Mouse (Mus musculus) brain, embryonic 14.5 days (tissue): Measurements from ENCODE around the gene Gnpnat1. TPM values are rescaled to one million over a fixed set of nuclear protein-coding genes. Genes with fewer than 3 reads are reported as not detected.
"Not testable (repeated sequence)": the region's sequence is repeated elsewhere in the genome, so short reads cannot be mapped to it uniquely, and the experiment has no call there.

Source experiments
- DNase-seq: peaks from one replicate; pipeline ENCODE4 v3.0.0-alpha.2; 2011; ENCODE audit warnings: low read depth
- CTCF ChIP-seq: fragments of 200-500 bp; IDR thresholded peaks from 2 replicates; pipeline ENCODE4 v1.5.1; 2012; ENCODE audit warnings: inconsistent platforms, mild to moderate bottlenecking, moderate library complexity, borderline replicate concordance; ENCODE audit not compliant: insufficient read depth, insufficient read length; ENCODE audit errors: extremely low read depth
- POLR2A ChIP-seq: fragments of 200-500 bp; IDR thresholded peaks from 2 replicates; pipeline ENCODE4 v1.6.1; 2012; ENCODE audit warnings: mild to moderate bottlenecking, inconsistent platforms, borderline replicate concordance; ENCODE audit not compliant: poor library complexity, insufficient read depth, insufficient read length, severe bottlenecking; ENCODE audit errors: extremely low read depth
- polyA plus RNA-seq: library from polyadenylated mRNA; depleted of rRNA; stranded (reverse); fragments of >200 nt; gene quantifications from 2 replicates; pipeline ENCODE4 v1.2.3, GENCODE M21; 2012; rRNA removed

The Gnpnat1 gene
- 11.2 and 12.5 TPM in 2 replicates for polyA plus RNA-seq

DNA sequence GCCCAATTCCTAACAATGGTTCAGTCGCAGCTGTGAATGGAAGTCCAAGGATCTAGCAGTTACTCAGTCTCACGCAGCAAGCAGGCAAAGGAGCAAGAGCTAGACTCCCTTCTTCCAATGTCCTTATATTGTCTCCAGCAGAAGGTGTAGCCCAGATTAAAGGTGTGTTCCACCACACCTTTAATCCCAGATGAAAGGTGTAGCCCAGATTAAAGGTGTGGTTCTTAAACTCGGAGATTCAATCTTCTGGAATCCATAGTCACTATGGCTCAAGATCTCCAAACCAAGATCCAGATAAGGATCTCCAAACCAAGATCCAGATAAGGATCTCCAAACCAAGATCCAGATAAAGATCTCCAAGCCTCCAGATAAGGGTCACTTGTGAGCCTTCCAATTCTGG is at the start of gene Gnpnat1:
Gnpnat1 (minus strand) TSS at position 101 of the 400 bp plus-strand sequence.
- not testable (repeated sequence) for DNase-seq

DNA sequence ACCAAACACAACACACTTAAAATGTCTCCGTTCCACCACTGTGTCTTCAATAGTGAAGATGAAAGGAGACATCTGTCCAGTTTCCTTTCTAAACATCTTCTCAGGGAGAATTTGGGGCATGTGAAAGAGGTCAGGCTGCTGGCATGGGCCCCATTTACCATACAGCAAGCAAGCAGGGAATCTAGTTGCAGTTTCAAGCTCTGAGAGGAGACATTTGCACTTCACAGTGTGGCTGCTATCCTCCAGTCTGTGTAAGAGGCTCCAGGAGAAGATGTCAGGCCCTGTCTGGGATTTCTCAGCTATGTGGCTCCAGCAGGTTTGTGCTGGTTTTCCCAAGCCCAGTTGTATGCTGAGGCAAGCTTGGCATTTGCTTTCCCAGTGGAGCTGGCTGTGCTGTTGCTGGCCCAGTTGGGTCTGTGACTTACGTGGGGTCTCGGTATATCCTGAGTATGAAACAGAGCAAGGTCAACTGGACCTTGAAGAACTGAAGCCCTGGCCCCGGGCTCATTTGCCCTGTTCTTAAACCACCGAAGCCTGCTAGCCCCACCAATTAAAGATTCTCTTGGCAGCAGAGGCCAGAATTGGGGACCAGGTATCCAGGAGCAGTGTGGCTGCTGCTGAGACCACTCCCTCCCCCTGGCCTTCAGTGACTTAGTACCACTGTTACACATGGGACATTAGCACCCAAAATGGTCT is 49.0 kb upstream of the Gnpnat1 start:
- TF ChIP-seq POLR2A (no peak), CTCF (no peak)
- no peak for DNase-seq

DNA sequence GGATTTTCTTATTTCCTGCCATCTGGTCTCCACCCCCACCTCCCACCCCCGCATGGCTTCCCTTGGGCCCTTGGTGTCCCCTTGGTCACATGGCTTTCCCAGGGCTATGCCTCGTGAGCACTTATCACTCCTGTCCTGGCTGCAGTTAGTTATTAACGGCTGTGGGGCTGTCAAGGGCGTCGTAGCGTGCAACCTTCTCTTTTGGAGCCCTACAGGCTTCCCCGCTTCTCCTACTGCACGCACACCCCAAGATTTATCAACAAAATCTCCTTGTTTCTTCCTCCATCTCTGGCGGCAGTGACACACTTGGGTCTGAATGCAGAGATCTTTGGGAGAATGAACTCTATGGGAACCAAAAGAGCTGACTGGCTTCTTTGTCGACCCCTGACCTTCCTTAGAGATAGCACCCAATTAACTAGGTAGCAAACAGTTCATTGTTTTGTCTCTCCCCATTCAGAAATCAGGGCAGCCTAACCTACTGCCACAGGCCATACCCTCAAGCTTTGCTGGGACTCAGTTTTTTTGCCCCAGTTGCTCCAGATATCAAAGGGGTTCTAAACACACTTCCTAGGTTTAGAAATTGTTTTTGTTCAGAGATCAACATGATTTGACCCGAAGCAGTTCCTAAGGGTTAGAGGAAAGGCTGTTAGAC is 48.3 kb upstream of the Gnpnat1 start:
- no peak for TF ChIP-seq CTCF
- no peak for TF ChIP-seq POLR2A
- DNase-seq: no peak

DNA sequence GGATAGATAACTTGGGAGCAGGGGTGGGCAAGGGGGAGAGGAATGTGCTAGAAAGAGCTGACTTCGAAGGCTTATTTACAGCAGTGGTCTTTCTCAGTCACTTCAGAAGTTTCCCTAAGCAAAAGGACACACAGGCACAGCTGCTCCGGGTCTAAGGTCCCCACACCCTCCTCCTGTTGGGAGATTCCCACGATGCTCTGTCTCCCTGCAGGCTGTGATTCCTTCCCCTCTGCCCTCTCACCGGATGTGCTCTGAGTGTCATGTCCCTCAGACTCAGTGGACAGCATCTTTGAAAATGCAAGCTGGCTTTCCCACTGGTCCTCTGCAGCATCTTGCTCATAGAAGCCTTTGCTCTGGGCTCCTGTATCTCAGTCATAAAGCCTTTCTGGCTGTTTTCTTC is 47.4 kb upstream of the Gnpnat1 start:
- no peak for DNase-seq
- TF ChIP-seq CTCF (no peak), POLR2A (no peak)

DNA sequence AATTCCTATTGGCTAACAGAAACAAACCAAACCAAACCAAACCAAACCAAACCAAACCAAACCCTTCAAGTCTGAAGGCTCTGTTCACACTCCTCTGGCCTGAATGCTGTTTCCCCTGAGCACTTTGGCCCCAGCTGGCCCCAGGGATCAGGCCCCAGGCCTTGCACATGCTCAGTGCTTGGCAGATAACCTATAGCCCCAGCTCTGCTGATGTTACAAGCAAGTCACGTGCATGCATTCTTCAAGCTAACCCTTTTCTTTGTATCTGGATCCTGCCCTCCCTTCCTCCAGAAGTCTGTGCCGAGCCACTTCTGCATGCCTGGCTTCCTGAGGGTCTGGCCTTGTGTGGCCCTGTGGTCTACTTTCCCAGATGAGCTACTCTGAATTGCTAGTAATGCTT is 46.4 kb upstream of the Gnpnat1 start:
- peak; percentile 21 for DNase-seq
- TF ChIP-seq POLR2A (no peak), CTCF (no peak)

DNA sequence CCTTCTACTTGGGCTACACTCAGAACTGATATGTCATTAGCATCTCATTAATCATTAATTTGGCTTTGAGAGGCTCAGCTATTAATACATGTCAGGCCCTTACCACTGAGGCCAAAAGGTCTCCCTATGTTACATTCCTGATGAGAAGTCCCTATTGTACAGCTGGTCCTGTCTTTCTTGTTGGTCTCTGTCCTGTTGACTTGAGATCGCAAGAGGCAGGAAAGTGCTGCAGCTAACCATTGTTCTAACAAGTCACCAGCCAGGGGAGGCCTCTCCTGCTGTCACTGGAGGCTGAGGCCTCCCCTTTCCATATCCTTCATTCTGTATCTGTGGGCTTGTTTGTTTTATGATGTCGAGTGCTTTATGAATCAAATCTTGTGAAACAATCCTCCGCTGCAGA is 42.1 kb upstream of the Gnpnat1 start:
- DNase-seq: no peak
- no peak for TF ChIP-seq CTCF
- TF ChIP-seq POLR2A: no peak

DNA sequence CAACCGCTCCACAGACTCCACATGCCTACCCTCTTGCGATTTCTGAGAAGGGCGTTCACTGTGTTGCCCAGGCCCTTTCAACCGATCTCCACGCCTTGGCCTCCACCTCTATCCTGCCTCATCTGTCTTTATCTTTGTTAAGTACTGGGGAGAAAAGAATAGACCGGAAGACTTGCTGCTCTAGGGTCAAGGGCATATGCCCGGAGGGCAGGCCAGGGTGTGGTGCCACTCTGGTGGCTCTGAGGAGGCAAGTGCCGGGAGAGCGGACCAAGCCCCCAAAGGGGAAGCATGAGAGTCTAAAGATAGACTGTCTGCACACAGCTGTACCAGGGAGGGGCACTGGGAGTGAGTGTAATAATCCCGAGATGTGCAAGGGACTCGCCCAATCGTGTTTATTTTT is 40.7 kb upstream of the Gnpnat1 start:
- TF ChIP-seq POLR2A (no peak), CTCF (no peak)
- no peak for DNase-seq

DNA sequence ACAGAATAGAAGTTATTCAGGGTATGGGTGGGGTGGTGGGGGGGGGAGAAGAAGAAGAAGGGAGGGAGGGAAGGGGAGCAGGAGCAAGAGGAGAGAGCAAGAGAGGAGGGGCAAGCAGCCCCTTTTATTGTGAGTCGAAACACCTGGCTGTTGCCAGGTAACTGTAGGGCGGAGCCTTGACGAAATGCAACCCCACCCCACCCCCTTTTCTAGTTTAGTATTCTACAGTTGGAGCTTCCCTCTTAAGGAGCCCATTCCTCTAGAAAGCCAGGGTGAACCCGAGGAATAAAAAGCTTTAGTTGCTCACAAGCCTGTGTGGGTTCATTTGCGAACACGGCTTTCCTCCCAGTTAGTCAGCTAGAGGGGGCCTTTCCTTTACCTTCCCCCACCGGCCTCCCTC is 40.2 kb upstream of the Gnpnat1 start:
- no peak for TF ChIP-seq CTCF
- no peak for TF ChIP-seq POLR2A
- DNase-seq: no peak

DNA sequence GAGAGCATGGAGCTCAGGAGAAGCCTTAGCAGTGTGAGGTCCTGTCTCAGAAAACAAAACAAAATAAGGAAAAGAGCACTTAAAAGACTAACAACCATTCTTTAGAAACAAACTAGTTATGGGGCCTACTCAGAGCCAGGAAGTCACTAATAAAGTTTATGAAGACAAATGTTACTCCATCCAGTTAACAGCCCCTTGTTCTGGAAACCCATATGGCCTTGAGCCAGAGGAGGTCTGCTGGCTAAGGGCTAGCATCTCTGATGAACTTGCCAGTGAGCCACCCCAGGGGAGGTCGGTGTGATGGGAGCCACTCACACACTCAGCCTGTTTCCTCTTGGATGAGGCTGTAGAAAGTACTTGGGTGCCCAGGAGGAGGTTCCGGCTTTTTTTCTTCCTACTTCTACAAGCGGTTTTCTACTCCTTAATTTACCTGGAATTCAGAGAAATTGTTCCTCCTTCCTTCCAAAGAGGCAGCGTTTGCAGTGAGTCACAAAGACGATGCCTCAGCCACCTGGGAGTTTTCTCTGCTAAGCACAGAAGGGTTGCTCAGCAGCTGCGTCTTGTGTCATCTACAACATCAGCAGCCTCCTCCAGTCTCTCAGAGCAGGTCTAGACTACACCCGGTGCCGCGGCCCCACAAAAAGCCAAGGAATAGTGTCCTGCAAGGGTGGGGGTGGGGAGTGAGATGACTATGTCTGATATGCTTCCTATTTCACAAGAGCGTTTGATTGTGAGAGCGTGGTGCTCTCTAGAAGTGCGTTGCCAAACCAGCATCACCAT is 38.3 kb upstream of the Gnpnat1 start:
- TF ChIP-seq POLR2A: no peak
- no peak for TF ChIP-seq CTCF
- DNase-seq: no peak

DNA sequence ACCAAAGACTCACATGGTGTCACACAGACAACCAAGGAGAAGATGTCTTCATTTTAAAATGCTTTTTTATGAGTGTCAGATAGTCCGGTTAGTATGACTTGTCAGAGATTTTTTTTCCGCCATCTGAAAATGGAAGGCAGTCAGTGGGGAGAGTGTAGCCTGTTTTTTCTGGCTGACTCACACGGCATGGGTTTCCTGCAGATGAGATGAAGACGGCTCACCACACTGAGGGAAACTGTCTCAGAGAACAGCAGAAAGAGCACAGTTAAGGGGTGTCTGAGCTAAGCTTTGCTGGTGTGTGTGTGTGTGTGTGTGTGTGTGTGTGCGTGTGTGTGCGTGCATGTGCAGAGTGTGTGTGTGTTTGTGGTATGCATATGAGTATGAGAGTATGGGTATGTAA is 36.6 kb upstream of the Gnpnat1 start:
- TF ChIP-seq CTCF: no peak
- no peak for TF ChIP-seq POLR2A
- no peak for DNase-seq

DNA sequence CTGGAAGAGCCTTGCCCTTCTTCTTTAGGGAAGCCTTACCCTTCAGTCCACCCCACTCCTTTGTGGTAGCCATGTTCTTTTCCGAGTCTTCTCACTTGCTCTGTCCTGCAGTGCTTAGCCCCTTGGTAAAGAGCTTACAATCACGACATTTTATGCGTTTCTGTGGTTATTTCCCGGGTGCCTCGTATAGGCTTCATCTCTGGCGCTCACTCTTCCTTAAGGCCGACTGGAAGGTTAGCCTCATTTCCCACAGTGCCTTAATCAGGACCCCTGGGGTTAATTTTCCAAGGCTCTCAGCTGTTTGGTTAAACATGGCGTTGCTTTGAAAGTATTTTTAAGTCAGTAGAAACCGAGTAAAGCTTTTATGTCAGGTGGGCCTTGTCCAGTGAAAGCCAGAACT is 34.7 kb upstream of the Gnpnat1 start:
- DNase-seq: no peak

DNA sequence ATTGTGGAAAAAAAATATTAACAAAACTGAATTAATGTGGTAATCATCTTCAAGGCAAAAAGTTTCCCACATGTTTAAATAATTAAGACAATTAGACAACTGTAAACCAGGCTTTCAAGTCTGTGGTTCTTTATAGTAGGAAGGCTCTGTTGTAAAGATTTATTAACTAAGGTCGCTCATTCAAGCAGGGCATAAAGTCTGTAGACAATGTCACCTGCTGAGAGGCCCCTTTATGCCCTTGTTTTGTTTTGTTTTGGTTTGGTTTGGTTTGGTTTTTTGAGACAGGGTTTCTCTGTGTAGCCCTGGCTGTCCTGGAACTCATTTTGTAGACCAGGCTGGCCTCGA is 34.2 kb upstream of the Gnpnat1 start:
- DNase-seq: no peak
- TF ChIP-seq POLR2A: no peak
- TF ChIP-seq CTCF: no peak

More for the DNA sequence above, 34.7 kb upstream of the Gnpnat1 start:
- TF ChIP-seq POLR2A: no peak
- TF ChIP-seq CTCF: no peak

DNA sequence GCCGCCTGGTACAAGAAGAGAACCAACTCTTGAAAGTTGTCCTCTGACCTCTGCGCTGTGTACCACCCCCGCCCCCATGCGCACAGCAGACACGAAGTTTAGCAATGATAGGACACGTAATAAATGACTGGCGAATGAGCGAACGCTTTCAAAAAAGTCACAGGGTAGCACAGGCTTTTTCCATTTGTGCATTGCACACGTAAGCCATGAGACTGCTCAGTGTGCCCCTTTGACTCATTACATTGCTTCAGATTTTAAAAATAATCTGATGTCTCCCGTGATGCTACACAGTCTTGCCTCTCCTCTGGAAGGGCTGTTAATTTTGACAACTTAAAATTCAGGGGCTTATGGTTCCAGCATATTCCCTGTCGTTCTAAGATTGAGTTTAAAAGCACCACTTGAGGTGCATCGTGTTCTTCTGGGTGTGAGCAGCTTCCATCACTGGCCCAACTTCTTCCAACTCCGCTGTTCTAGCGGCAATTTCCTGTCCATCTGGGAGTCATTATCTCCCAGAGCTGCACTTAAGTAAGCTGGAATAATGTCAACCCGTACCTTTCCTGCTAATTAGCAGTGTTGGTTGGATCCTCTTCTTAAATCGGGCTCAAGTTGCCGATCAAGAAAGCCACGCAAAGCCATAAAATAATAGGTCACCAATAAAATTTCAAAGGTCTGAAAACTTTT is 33.7 kb upstream of the Gnpnat1 start:
- DNase-seq: no peak
- TF ChIP-seq CTCF (no peak), POLR2A (no peak)
